Comparison of ENCODE assay signal across 24 mouse cellular contexts in genomic region chr11:109246920-109247319, GRCm38 (mm10). TPM values are rescaled to one million over a fixed set of nuclear protein-coding genes. Genes with fewer than 3 reads are reported as not detected.
DNase-seq lines count a peak whose midpoint lies in the region; ATAC-seq lines count a peak whose summit lies in the region.
"Had no signal": no experiment of that assay in that cellular context is flagged by ENCODE, and none has a peak within 500 bp of the region (broad histone marks: within the 10 kb centered on the region; RNA-seq: fewer than 3 reads in every experiment).

No protein-coding gene starts in this region.

- peak; percentile 21 for DNase-seq in lung, postnatal 10 days
- no peak for DNase-seq in lung, adult 18-20 months
- no peak for DNase-seq in kidney, adult 9 months
- no peak for DNase-seq in adrenal gland, postnatal 36 days
- no peak for DNase-seq in spleen, postnatal 14 days (ENCODE audit: low spot score in 2 of 2)
- DNase-seq: adrenal gland, adult 2 months; cerebellum, adult 2 months; cerebellum, postnatal 14 days; embryo, embryonic 11 days; gastrocnemius, adult 2 months; gastrocnemius, postnatal 36 days; heart, adult 2 months; heart, postnatal 4 days; kidney, adult 11 months; kidney, postnatal 25 days; left cerebral cortex, postnatal 4 days; liver, embryonic 13.5 days; thymus, postnatal 14 days had no signal

- ATAC-seq in CD4-positive, CD25-positive, alpha-beta regulatory T cell, adult 4 months, result peak; percentile 88
- peak; percentile 59 for ATAC-seq in granulocyte monocyte progenitor cell, adult 5-6 weeks (replicated peaks; ENCODE audit: poor library complexity, severe bottlenecking)
- ATAC-seq in megakaryocyte progenitor cell, adult 5-6 weeks (replicated peaks; ENCODE audit: poor library complexity), result peak; percentile 33
- ATAC-seq: forebrain, embryonic 14.5 days had no signal

RNA-seq across cellular contexts. Expression of gene Rgs9, which starts 51.0 kb away (rescaled TPM):
- 1 to 10 TPM; 4.2 to 6.9 TPM for polyA plus RNA-seq in CD4-positive, CD25-positive, alpha-beta regulatory T cell, adult 4 months (2017; shearing (Covaris generic))
- total RNA-seq in granulocyte monocyte progenitor cell, adult 5-6 weeks (2014; fragmentation: Nextera tagmentation), result not detected in 2 replicates
- not detected in 2 replicates for total RNA-seq in granulocyte monocyte progenitor cell, adult 5-6 weeks (2017)
- total RNA-seq in megakaryocyte progenitor cell, adult 5-6 weeks (2015), result 0.77 TPM in 1 of 2 replicates, not detected in the other
- 0.07 TPM in 1 of 2 replicates, not detected in the other for total RNA-seq in megakaryocyte progenitor cell, adult 5-6 weeks (2017)
- 1 to 10 TPM; 3.1 to 5.1 TPM for total RNA-seq in adrenal gland, postnatal 36 days (2021)
- total RNA-seq: gastrocnemius, postnatal 36 days had no signal
- polyA plus RNA-seq: macrophage, myocyte had no signal

Comparison
In these comparisons a context has a peak if more than half of its experiments do, and no peak if none do; other contexts are left out.
1. ATAC-seq: peak in every context shown above with its lines; median percentile 88 in CD4-positive, CD25-positive, alpha-beta regulatory T cell, adult 4 months; 59 in granulocyte monocyte progenitor cell, adult 5-6 weeks; 33 in megakaryocyte progenitor cell, adult 5-6 weeks.